Mouse (Mus musculus) left cerebral cortex, adult 18-20 months (tissue): ENCODE results near the gene Irf1. TPM values are rescaled to one million over a fixed set of nuclear protein-coding genes. Genes with fewer than 3 reads are reported as not detected.

Experiments used
- DNase-seq, 2 experiments: peaks; one replicate each; pipeline ENCODE4 v3.0.0; 2021 to 2022; ENCODE audit warnings: low spot score in 2 of 2, mixed read lengths in 1 of 2
- total RNA-seq, 2 experiments: library from RNA; stranded (reverse); gene quantifications; 2 replicates each; pipeline ENCODE4 v1.2.3; 2021

The Irf1 gene
- total RNA-seq, 2 experiments from 2014 or later, result 7.8 to 8.3 TPM

DNA sequence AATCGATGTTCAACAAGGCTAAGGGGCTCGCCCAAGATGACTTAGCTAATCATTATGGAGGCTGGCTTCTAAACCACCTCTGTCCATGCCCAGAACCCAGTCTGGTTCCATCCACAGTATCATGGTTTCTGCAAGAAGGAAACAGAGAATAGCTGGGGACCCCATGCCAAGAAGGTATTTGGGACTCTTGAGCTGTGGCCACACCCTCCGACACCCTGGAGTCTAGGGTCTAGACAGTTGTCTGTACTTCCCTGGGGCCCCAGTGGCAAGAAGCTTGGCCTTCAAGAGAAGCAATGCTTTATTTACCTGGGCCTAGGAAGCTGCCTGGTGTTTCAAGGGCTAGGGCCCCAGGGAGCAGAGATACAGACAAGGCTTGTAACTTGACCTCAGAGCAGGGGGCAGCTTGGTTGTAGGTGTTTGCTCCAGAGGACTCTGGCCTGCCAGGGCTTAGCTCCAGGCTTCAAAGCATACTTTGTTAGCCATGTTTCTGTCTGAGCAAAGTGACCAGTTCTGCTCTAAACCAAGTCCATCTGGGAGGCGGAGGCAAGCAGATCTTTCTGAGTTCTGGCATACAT, 11.5 kb downstream of the Irf1 start:
- DNase-seq, result no peak

DNA sequence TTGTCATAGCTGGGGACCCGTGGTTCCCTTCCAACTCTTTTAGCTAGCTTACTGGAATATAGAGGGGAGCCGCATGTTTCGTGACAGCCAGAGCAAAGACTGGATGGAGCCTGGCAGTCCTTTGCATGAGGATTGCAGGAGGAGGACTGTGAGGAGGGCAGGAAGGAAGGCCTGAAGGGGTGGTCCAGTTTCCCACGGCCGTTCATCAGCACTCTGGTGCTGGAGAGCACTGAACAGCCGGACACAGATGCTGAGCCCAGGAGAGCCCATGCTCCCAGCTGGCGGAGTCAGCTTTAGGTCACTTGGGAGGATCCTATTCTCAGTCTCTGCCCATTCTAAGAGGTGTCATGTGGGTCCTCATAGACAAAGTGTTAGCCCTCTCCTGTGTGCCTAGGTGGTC, 12.2 kb downstream of the Irf1 start:
- no peak for DNase-seq

DNA sequence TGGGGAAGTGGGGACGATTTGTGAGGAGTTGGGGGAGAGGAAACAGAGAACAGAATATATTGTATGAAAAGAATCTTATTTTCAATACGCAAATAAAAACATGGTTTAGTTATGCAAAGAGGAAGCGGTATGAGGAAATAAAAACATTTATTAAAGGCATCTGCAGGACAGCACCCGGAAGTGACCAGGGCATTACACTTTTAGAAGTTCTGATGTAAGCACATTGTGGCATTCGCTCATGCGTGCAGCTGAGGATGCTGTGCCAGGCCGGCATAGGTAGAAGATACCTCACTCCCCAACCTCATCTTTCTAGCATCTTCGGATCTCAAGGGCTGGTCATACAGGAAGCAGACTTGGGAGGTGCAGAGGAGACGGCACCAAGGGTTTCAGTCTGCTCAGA, 13.5 kb downstream of the Irf1 start:
- no peak for DNase-seq

DNA sequence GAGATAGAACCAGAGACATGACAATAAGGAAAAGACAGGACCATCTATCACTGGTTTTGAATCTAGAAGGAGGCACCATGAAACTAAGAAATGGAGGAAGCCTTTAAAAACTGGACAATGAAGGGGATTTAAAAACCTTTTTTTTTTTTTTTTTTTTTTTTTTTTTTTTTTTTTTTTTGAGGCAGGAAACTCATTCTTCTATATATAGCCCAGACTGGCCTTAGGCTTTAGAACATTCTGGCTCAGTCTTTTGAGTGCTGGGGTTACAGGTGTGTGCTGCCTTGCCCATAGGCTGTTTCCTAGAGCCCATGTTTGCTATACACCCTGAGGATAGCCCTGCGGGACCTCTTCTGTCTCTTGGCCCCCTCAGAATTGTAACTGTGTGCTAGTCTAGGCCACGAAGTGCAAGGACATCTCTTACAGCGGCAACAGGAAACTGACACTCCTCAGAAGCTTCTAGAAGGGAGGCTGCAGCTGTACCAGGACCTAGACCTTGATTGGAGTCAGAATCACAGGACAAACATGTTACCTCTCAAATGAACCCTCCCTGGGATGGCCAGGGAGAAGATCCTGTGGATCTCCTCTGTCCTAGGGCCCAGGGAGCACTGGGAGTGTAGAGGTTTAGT, 15.6 kb downstream of the Irf1 start:
- DNase-seq, result no peak

DNA sequence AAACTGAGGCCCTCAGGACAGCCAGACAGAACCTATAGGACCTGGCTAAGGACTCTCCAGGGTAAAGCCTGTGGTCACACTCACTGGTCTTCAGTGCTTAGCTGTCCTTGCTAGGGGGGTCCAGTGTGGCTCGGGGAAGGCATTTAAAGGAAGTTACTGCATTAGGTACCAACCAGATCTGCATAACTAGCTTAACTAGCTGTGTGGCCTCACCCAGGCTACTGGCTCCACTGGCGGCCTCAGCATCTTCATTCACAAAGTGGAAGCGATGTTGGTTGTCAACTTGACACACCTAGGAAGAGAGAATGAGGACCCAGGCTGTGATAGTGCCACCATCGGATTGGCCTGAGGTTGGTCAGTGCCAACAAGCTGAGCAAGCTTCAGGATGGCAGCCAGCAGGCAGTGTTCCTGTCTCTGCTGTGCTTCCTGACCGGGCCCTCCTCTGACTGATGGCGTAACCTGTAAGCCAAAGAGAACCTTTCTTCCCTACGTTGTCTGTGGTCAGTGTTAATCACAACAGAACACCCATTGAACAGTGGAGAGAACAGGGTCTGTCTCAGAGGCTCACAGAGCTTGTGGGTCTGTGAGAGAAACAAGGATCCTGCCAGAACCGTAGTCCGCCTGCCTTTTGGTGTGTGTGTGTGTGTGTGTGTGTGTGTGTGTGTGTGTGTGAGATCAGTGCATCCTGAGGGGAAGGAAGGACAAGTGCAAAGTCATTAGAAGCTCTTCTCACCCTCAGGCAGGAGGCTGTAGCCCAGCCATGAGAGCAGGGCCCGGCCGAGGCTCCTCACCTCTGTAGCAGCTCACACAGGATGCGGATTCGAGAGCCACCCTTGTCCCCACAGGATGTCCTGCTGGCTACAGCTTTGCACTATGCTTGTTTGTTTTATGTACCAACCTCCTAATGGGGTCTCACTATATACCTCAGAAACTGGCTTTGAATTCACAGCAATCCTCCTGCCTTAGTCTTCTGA, 16.5 kb downstream of the Irf1 start:
- DNase-seq, result no peak

DNA sequence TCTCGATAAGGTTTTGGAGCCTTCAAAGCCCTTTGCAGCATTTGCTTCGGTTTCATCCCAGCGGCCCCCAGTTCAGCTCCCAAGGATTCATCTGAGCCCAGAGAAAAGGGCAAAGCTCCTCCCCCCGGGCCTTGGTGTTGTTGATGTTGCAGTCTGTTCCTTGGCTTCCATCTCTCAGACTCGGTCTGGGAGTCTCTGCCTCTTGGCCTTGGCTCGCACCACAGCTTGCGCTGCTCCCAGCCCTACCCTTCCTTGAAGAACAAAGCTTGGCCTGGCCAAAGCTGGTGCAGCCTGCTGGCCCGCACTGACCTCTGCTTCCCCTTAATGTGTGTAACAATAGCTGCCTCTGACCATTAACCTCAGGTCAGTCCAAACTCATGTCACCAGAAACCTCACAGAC, 18.4 kb downstream of the Irf1 start:
- DNase-seq, result no peak

DNA sequence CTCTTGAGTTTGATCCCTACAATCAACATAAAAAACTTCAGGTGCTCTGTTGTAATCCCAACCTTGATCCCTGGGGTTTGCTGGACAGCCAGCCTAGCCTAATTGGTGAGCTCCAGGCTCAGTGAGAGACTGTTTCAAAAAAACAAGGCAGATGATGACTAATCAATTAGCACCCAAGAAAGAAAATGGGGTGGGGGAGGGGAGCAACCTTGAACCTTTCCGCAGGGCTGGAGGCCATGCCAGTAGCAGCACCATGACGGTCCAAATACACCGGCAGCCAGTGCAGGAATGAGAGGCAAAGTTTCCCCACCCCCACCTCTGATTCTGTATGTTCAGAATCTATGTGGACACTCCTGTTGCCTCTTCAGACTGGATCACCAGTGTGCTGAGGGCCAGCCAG, 19.5 kb downstream of the Irf1 start:
- no peak for DNase-seq

DNA sequence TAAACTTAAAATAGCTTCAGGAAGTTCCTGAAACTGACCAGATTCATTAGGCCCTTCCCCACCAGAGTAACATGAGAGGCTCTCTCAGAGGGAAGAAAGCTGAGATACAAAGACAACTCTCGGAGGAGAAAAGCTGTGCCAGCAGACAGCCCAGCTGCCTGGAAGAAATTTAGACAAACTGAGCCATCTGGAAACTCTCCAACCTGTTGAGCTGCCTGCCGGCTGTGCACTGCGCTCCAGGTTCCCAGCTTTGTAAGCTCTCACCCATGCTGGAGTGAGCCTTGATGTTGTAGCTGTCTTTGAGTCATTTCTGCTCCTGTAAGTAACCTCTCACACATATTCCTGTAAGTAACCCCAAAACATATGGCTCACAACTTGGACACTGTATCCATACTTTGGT, 23.2 kb downstream of the Irf1 start:
- DNase-seq, result peak; percentile 33 to 34

DNA sequence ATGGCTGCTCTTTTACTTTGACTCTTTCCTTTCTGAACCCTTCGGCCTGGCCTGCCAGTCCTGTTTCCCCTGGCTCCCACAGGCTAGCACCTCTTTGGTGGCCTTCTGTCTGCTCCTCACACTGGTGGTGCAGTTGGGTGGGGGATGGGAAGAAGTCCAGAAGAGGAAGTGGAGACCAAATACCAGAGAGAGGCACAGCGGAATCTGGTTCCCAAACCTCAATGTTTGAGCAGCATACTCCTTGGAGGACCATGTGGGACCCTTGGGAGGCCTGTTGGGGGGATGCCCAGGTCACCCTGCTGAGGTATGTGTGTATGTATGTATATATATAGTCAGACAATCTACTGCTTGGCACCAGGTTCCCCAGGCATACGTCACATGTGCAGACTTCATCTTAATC, 24.2 kb downstream of the Irf1 start:
- no peak for DNase-seq

DNA sequence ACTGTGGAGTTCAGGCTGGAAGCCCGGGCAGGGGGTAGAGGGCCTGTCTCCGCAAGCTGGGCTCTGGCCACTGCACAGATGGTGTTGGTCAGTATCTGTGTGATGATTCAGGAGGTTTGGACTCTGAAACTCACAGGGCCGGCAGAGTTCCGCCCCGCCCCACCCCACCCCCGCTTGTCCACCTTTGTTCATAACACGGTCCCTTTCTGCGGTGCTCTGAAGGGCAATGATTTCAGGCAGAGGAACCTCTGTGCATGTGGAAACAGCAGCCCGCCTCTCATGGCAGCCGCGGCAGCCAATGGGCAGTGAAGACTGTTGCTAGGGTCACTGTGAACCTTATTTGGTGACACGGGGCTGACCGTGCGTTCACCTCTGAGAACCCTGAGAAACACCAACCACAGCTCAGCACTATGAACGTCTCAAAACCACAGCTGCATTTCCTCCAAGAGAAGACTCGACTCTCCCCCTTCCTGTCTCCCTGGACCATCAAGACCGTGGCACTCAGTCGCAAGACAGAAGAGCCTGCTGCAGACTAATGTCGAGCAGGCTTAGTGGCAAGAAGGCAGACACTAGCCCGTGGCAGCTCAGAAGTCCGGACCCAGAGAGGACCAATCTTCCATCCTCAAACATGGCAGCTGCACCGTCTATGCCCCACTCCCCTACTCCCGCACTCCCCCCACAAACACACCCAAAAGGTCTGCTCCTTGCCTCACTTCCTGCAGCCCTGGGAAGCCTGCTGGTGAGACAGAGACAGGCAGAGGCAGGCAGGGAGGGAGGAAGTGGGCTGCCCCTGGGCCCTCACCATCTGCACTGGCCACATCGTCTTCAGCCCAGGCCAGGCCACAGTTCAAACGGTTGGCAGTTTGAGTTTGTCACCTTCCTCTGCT, 25.1 kb downstream of the Irf1 start:
- DNase-seq, result no peak

DNA sequence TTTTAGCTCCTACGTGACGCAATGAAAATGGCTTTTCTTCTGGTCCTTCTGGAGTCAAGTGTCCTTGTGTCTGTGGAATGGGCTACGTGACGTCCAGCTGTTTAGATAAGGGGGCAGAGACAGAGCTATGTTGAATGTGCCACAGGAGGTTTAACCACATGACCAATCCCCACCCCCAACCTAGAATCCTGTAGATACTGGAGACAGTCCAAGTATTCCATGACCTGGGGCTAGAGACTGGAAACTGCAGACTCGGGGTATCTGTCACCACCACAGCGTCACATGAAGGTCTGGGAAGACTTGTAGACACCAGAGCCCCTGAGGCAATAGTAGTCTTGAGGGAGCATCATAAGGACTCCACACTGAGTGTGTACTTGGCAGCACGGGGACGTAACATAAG, 26.0 kb downstream of the Irf1 start:
- DNase-seq, result no peak

DNA sequence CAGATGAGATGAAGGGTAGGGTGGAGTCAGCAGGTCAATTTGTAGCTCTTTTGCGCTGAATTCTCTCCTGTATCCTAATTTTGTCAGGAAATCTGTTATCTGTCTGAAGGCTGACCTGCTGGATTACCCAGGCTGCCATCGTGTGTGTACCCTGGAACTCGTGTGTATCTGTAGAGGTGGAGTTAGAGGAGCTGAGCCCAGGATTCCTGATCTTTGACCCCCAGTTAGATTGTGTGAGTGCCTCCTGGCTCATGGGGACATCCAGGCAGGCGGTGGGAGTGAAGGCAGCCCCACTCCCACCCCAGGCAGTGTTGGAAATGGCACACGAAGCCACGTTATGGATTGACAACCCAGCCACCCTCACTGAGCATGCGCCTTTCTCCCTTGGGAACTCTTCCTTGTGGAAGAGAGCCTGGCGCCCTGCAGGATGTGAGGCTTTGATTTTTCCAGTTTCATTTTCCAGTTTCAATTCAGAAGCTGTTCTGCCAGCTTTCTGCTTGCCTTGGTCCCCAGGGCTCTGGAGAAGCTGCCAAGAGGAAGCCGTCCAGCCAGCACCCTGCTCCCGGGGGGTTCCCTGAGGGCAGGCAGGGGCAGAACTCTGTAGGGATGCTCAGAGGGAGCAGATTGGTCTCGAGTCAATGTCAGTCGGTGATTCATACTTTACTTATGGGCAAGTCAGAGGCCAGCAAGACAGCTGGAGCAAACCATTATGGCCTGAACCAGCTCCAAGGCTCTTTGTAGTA, 26.8 kb downstream of the Irf1 start:
- DNase-seq, result no peak

DNA sequence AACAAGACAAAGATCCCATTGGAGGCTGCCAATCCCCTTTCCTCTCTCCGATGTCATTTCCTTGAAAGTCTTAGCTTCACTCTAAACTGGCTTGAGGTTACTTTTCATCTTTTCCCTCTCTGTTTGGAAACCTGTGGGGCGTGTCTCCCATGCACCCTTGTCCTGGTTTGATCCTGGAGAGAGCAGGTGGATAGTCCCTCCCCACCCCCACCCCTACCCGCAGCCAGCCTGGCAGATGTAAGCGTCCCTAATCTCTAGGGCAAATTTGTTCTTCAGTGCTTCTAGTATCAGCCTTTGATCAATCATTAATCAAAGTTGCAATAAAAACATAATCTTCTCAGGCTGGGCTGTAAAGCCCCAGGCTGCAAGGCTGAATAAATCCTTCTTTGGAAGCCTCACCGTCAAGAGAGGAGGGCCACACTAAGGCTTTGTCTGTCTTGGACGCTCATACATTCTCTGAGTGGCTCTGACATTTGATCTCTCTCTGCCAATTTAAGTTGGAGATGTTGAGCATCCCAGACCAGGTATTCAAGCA, 27.6 kb downstream of the Irf1 start:
- DNase-seq, result no peak

DNA sequence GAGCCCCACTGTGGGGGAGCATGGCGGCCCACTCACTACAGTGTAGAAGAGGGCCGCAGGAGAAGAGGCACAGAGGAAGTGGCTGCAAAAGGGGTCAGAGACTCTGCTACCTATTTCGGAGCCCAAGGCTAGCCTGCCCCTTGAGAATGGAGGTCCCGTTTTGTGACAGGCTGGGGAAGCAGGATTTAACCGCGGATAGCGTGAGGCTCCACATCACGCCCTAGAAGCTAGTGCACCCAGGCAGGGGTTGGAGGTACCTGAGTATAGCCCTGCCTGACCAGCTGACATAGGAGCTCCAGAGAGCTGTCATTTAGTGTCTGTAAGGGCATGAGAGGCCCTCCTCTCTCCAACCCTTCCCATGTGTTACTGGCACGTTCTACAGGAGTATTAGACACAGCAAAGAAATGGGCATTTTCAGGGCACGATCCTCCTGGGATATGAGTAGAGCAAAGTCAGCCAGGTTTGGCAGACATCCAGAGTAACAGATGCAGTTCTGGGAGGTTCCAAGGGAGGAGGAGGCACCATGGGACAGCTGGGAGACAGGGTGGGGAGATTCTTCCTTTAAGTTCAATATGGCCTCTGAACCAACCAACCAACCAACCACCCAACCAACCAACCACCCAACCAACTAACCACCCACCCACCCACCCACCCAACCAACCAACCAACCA, 28.4 kb downstream of the Irf1 start:
- DNase-seq, result no peak

DNA sequence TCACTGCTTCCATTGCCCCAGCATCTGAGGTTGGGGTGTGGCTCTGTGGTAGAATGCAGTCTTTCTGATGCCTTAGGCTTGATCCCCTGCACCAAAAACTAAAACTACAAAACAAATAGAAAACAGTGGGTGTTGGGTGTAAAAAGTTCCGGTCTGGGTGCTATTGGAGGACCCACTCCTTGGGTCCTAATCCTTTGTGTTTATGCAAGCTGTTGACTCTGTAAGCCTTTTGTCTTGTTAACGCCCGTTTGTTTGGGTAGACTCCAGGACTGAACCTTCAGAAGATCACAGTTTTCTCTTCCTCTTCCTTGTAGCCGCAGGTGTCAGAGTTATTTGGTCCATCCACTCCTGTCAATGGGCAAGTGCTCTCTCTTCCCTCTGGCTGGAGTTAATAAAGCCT, 30.2 kb downstream of the Irf1 start:
- no peak for DNase-seq

DNA sequence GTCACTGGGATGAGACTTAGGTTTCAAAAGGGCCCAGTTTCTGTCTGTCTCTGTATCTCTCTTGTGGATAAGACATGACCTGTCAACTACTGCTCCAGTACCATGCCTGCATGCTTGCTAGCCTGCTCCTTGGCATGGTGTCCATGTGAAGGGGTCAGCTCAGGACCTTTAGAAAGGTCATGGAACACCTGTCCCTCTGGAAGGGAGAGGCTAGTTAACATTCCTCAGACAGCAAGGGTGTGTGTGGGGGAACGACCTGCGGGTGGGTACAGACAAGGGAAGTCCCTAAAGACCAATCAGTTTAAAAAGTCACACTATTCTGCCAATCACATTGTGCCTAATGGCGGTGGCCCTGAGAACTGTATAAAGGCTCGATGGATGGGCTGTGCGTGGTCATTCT, 31.2 kb downstream of the Irf1 start:
- DNase-seq, result no peak

DNA sequence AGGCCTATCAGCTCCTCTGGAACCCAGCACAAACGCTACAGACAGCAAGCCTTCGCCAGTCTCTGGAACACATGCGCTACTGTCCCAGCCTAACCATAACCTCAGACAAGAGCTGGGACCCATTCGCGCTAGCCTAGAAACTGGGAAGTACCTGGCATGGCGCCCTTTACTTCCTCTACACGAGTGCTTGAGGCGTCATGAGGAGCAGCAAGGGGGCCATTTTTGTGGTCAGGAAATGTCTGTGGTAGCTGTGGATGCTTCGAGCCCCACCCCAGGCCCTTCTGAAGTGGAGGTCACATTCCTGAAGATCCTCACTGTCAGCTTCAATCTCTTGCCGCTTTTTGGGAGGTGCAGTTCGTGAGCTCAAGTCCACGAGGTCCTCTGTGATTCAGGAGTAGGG, 33.3 kb downstream of the Irf1 start:
- no peak for DNase-seq

DNA sequence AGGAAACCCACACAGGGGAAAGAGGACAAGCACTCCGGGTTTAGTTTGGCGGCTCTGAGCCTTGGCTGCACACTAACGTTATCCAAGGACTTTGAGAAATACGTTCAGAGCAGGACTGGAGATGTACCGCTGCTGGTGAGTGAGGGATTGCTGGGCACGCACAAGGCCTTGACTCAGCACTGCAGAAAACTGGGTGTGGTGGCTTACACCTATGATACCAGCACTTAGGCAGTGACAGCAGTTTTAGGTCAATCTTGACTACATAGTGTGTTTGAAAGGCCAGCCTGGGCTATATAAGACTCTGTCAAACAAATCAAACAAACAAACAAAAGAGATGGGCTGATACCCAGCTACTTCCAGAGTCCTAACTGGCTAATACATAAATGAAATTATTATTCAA, 33.7 kb downstream of the Irf1 start:
- DNase-seq, result no peak

DNA sequence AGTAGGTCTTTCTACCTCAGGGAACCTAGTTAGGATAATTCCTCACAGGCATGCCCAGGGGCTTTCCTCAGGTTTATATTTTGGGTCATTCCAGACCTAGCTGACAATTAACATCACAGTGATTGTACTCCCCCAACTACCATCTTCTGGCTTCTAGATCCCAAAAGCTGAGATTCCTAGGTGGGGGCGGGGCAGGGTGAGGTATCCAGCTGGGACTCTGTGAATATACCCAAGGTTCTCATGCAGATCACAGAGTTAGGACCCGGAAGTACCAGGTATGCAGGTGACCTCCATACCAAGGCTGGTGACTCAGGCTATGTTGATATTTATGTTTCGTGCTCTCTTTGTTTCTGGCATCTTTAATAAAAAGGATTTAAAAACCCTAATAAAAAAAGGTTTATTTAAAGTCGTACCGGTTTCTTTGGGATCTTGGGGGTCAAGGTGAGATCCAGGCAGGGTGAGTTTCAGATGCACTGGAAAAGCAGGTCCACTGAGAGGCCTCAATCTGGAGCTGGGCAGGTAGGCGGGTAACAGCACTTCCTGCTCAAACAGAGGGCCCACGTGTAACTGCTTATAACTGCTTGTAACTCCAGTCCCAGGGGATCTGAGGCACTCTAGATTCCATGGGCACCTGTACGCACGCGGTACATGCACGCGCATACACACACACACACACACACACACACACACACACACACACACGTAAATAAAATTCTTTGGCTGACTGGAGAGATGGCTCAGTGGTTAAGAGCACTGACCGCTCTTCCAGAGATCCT, 34.9 kb downstream of the Irf1 start:
- DNase-seq, result no peak
